Mouse (Mus musculus) WW6 (cell line): ENCODE data around the gene Miga2.

Experiments used
- DNase-seq: peaks from one replicate; pipeline ENCODE4 v3.0.0-alpha.2; 2013; ENCODE audit warnings: low read depth, low spot score

Gene Miga2

DNA sequence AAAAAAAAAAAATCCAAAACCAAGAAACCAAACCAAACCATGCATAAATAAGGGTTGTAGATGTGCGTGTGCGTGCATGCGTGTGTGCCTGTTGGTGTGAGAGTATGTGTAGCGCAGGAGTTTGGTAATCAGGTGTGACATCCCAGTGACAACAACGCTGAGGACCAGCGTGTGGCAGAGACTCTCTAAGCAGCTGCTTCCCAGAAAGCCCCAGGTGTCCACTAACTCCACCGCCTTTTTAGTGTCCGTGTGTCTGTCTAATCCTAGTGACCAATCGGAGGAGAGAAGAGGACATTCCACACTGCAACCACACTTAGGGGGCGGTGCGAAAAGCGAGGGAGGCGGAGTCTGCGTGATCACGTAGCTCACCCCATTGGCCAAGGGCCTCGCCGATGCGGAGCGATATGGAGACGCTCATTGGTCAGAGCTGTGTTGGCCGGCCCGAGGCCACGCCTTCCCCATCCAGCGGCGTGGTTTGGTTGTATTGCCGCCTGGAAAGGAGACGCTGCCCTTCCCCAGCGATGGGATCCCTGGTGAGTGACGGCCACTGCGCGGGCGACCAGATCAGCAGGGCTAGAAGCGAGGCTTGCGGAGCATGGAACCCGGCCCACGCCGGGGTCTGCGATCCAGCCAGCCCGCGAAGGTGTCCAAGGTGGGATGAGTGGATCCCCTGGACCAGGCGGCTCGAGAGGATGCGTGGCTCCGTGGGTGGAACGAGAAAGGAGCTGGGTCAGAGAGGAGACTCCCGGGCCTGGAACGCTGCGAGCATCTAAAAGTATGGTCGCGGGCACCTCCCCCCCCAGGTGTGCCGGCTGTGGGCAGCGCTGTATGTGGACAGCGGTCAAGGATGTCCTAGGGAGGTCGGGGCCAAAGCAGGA, at the start of gene Miga2:
Gene Miga2, plus strand, starts transcription at position 461 of the 878 bp plus-strand sequence.
- peak; percentile 98 for DNase-seq

DNA sequence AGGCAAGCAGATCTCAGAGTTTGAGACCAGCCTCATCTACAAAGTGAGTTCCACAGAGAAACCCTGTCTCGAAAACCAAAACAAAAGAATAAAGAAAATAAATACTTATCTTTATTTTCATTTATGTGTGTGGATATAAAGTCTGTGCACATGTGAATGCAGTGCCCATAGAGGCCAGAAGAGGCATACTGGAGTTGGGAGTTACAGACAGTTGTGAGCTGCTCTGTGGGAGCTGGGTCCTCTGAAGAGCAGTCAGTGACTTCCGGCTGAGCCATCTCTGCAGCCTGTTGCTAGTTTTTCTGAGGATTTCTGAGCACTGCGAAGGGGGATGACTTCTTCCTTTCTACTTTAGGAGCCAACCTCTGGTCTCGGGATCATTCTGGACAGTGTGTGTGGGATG, 47.9 kb upstream of the Miga2 start:
- DNase-seq: no peak

- no peak for DNase-seq
Measured at GRCm38 (mm10) chr2:30316955-30317354, 47.1 kb upstream of the Miga2 start.

GRCm38 (mm10) chr2:30319260-30319659, 44.8 kb upstream of the Miga2 start:
- no peak for DNase-seq

DNA sequence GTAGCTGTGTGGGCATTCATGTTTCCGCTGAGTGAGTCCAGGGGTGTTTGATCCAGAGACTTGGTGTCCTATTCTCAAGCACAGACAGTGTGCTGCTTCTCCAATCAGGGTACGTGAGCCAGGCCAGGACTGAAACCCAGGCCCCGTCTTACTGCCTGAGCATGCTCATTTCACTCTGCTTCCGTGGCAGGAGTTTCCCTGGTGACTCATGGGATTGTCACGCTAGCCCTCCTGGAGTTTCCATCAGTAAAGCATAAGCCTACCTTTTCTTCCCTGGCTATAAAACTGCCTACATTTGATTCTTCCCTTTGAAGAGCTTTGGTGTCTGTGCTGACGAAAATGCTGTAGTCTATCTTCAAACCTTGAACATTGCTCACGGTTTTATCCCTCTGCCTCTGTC, 40.9 kb upstream of the Miga2 start:
- no peak for DNase-seq

DNA sequence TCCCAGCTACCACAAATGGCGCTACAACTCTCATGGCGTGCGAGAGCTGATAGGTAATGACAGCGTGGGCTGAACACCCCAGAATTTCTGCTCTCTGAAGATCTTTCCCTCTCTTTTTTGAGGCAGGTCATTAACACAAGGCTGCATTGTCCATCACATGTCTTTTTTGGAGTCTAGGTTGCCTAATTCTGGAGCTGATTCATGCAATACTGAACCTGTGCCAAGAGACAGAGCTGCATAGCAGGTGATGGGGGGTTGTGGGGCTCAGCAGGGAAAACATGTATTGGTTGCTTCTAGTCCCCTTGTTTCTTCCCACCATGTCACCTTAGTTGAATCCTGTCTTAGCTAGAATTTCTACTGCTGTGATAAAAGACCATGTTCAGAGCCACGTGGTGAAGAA, 38.7 kb upstream of the Miga2 start:
- DNase-seq: no peak

GRCm38 (mm10) chr2:30327276-30327675, 36.8 kb upstream of the Miga2 start:
- DNase-seq: no peak

- no peak for DNase-seq
Measured at GRCm38 (mm10) chr2:30328791-30329190, 35.2 kb upstream of the Miga2 start.

- DNase-seq: peak; percentile 55
Measured at GRCm38 (mm10) chr2:30335324-30335723, 28.7 kb upstream of the Miga2 start.

DNA sequence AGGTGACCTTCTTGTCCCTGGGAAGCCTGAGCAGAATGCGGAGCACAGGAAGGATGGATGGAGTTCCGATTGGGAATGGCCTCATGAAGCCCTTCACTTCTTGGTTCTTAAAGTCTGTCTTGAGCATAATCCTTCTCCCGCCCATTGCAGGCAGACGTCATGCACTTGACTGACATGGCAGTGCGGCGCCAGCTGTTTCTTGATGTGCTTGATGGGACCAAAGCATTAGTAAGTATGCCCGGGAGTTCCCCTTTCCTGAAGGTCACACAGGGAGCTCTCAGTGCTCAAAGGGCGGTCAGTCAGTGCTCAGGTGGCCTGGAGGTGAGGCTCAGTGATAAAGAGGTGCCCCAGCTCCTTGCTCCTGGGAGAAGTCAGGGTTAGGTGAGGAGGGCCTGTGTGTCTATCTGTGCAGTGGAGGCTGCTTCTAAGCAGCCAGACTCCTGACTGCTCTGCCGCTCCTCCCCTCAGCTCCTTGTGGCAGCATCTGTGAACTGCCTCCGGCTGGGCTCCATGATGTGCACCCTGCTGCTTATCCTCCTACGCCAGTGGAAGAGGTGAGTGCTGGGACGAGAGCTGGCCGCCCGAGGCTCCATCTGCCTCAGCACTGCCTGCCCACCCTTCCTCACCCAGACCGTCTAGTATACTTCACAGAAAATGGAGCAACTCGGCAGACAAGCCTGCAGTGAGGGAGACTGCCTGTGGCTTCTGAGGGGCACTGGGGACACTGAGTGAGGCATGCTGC, 27.7 kb upstream of the Miga2 start:
- DNase-seq: peak; percentile 26

- DNase-seq: no peak
Measured at GRCm38 (mm10) chr2:30337179-30337578, 26.9 kb upstream of the Miga2 start.

GRCm38 (mm10) chr2:30342061-30342460, 22.0 kb upstream of the Miga2 start:
- no peak for DNase-seq

DNA sequence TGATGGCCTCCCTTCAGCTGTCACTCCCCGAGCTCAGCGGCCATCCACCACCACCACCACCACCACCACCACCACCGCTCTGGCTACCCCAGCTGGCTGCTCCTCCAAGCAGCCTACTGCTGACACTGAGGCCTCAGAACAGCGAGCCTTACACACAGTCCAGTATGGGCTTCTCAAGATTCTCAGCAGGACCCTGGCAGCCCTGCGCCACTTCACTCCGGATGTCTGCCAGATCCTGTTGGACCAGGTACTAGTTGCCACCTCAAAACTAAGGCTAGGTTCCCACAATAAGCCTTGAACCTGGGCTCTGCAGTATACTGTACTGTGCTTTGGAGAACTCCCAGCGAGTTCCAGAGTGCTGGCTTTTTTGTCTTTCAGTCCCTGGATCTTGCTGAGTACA, 21.5 kb upstream of the Miga2 start:
- no peak for DNase-seq

GRCm38 (mm10) chr2:30343601-30344137, 20.4 kb upstream of the Miga2 start:
- DNase-seq: no peak

- DNase-seq: no peak
Measured at GRCm38 (mm10) chr2:30345971-30346676, 17.9 kb upstream of the Miga2 start.

DNA sequence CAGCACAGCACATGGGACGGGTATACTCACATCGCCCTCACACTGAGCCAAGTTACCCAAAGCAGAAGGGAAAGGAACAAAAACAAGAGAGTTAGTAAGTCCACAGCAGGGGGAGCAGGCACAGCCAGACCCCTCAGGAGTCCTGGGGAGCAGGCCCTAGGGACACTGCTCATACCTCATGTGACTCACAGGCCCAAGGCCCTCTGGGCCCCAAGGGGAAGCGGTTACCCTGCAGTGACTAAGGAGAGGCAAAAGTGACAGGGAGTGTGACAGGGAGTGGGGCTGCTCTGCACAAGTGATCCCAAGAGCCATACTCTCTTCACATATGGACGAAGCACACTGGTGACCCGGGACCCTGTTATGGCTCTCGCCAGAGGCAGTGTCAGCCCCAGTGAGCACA, 14.8 kb upstream of the Miga2 start:
- no peak for DNase-seq

DNA sequence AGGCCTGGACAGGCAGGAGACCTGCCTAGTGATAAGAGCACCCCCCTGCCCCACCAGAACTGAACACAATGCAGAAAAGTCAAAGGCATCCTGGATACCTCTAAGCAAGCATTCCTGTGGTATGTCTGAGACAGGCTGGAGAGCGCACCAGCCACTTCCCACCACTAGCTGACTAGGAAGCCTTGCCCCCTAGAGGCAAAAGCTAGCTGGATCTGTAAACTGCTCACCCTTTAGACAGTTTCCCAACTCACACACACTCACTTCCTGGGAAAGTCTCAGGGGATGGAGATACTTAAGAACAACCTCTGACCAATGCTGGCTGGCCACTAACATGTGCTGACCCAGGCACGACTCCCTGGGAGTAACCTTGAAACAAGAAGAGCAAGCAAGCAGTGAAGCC, 12.9 kb upstream of the Miga2 start:
- no peak for DNase-seq

GRCm38 (mm10) chr2:30355861-30356260, 8.2 kb upstream of the Miga2 start:
- no peak for DNase-seq

DNA sequence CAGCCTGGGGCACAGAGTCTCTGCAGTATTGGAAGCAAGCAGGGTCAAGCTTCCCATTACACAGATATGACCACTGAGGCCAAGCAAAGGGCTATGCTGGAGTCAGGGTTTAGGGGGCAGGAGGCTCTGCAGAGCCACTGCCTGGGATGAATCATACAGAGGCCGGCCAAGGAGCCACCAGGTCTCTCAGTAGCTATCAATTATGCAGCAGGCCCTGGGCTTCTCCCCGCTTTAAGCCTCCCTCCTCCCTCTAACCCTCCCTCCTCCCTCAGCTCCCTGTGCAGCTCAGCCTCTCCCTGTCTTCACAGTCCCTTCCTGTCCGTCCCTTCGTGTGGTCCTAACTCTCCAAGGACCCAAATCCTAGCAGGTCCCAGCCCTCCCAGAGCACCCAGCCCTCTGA, 7.8 kb upstream of the Miga2 start:
- no peak for DNase-seq

GRCm38 (mm10) chr2:30356906-30357305, 7.1 kb upstream of the Miga2 start:
- no peak for DNase-seq

DNA sequence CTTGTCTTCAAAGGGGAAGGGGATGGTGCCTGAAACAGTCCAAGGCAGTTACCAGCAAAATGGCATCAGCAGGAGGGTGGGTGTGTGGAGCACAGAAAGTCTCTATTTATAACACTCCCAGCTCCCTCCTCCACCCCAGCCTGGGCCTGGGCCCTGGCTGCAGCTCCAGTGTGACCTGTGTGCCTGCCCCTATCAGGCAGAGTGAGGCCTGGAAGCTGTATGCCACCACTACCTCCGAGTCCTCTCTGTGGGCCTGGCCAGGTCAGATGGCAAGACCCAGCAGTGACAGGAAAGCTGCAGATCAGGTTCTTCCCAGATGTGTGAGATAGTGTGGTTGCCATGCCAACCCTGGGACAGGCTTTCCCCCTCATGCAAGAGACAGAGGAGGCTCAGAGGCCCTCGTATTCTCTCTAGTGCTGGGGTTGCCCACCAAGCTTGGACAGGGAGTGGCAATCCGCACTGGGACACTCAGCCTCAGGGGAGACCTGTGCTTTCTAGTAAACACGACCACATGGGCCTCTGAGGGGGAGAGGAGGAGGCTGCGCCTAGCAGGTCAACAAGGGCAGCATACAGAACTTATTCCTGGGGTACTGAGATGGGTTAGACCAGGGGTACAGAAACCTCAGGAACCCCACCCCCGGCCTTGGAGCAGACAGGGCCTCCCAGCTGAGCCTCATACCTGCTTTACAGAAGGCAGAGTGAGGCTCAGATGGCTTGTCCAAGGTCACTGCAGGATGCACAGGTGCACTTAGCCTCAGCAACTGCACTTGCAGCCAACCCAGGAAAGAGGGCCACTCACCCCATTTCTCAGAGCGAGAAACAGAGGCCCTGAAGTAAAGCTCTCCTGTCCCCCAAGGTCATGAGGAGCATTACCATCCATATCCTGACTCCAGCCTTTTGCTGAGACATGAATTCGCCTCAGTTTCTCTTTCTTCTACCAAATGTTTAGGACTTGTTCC, 6.2 kb upstream of the Miga2 start:
- no peak for DNase-seq
